Mouse (Mus musculus): ENCODE data around the gene Supt3. TPM values are rescaled to one million over a fixed set of nuclear protein-coding genes. Genes with fewer than 3 reads are reported as not detected.

Supt3 gene
- polyA plus RNA-seq (2015; fragmentation: Nextera tagmentation; extraction: Ambion mirVana) = 6.0 and 6.2 TPM in 2 replicates

GRCm38 (mm10) chr17:44776738-44777270, at the start of gene Supt3:
Supt3 (plus strand) TSS chr17:44777152.
- no peaks in the 10 kb centered on the region for H3K27me3 ChIP-seq (ENCODE audit: control insufficient read depth, insufficient read depth, low read depth, low read length)
- peak within 1 kb of the TSS; percentile 90 for H3K4me3 ChIP-seq (ENCODE audit: low read depth, low read length)
- peak within 1 kb of the TSS; percentile 95 for H3K9ac ChIP-seq (ENCODE audit: low read depth, low read length)
- H3K27ac ChIP-seq (ENCODE audit: low read length) = peak within 1 kb of the TSS; percentile 81
- H3K4me2 ChIP-seq (ENCODE audit: low read depth, low read length) = peak within 1 kb of the TSS; percentile 95
- H3K9me3 ChIP-seq (replicated peaks; ENCODE audit: control insufficient read depth, low read length) = no peaks in the 10 kb centered on the region
- WGBS (ENCODE audit: insufficient replicate concordance) = 0% methylated on average over 38 of the region's 40 CpGs
- peak; percentile 97 for ATAC-seq (ENCODE audit: low read depth)
- H3K36me3 ChIP-seq (ENCODE audit: control insufficient read depth, insufficient read depth) = no peaks in the 10 kb centered on the region
- H3K4me1 ChIP-seq (ENCODE audit: control insufficient read depth, low read depth, low read length) = peaks cover 3% of the 10 kb centered on the region

- no peak overlapping the region for H3K9ac ChIP-seq (ENCODE audit: low read depth, low read length)
- no peaks in the 10 kb centered on the region for H3K9me3 ChIP-seq (replicated peaks; ENCODE audit: control insufficient read depth, low read length)
- no peaks in the 10 kb centered on the region for H3K4me1 ChIP-seq (ENCODE audit: control insufficient read depth, low read depth, low read length)
- H3K27me3 ChIP-seq (ENCODE audit: control insufficient read depth, insufficient read depth, low read depth, low read length) = peaks cover 5% of the 10 kb centered on the region
- no peak overlapping the region for H3K4me3 ChIP-seq (ENCODE audit: low read depth, low read length)
- H3K36me3 ChIP-seq (ENCODE audit: control insufficient read depth, insufficient read depth) = no peaks in the 10 kb centered on the region
- no peak for ATAC-seq (ENCODE audit: low read depth)
- H3K27ac ChIP-seq (ENCODE audit: low read length) = no peak overlapping the region
- no peak overlapping the region for H3K4me2 ChIP-seq (ENCODE audit: low read depth, low read length)
These were observed 49.3 kb upstream of the Supt3 start for GRCm38 (mm10) chr17:44727675-44728074.

GRCm38 (mm10) chr17:44728464-44728863, 48.5 kb upstream of the Supt3 start:
- Histone ChIP-seq H3K27me3 (ENCODE audit: control insufficient read depth, insufficient read depth, low read depth, low read length) (peaks cover 7% of the 10 kb centered on the region), H3K4me1 (ENCODE audit: control insufficient read depth, low read depth, low read length) (no peaks in the 10 kb centered on the region), H3K9ac (ENCODE audit: low read depth, low read length) (no peak overlapping the region), H3K36me3 (ENCODE audit: control insufficient read depth, insufficient read depth) (no peaks in the 10 kb centered on the region), H3K9me3 (replicated peaks; ENCODE audit: control insufficient read depth, low read length) (no peaks in the 10 kb centered on the region), H3K4me3 (ENCODE audit: low read depth, low read length) (no peak overlapping the region), H3K27ac (ENCODE audit: low read length) (no peak overlapping the region), H3K4me2 (ENCODE audit: low read depth, low read length) (no peak overlapping the region)
- ATAC-seq (ENCODE audit: low read depth) = no peak
- 8% methylated on average over 2 of the region's 2 CpGs for WGBS (ENCODE audit: insufficient replicate concordance)

- Histone ChIP-seq H3K9me3 (replicated peaks; ENCODE audit: control insufficient read depth, low read length) (no peaks in the 10 kb centered on the region), H3K4me2 (ENCODE audit: low read depth, low read length) (peak overlapping the region; percentile 69), H3K4me1 (ENCODE audit: control insufficient read depth, low read depth, low read length) (no peaks in the 10 kb centered on the region; the same call in none of the 2 replicates), H3K27me3 (ENCODE audit: control insufficient read depth, insufficient read depth, low read depth, low read length) (peaks cover 60% of the 10 kb centered on the region), H3K4me3 (ENCODE audit: low read depth, low read length) (peak overlapping the region; percentile 64), H3K27ac (ENCODE audit: low read length) (no peak overlapping the region), H3K36me3 (ENCODE audit: control insufficient read depth, insufficient read depth) (no peaks in the 10 kb centered on the region), H3K9ac (ENCODE audit: low read depth, low read length) (no peak overlapping the region)
- no peak for ATAC-seq (ENCODE audit: low read depth)
- WGBS (ENCODE audit: insufficient replicate concordance) = 8% methylated on average over 23 of the region's 23 CpGs
These were observed 43.2 kb upstream of the Supt3 start for GRCm38 (mm10) chr17:44733544-44734310.

- no peaks in the 10 kb centered on the region for H3K36me3 ChIP-seq (ENCODE audit: control insufficient read depth, insufficient read depth)
- H3K9ac ChIP-seq (ENCODE audit: low read depth, low read length) = peak overlapping the region; percentile 42; the same call in 1 of the 2 replicates
- H3K4me1 ChIP-seq (ENCODE audit: control insufficient read depth, low read depth, low read length) = no peaks in the 10 kb centered on the region; the same call in none of the 2 replicates
- no peak overlapping the region for H3K27ac ChIP-seq (ENCODE audit: low read length)
- WGBS (ENCODE audit: insufficient replicate concordance) = under 1% methylated on average over 48 of the region's 48 CpGs
- peaks cover 69% of the 10 kb centered on the region for H3K27me3 ChIP-seq (ENCODE audit: control insufficient read depth, insufficient read depth, low read depth, low read length)
- H3K4me3 ChIP-seq (ENCODE audit: low read depth, low read length) = peak overlapping the region; percentile 64
- H3K4me2 ChIP-seq (ENCODE audit: low read depth, low read length) = peak overlapping the region; percentile 69
- ATAC-seq (ENCODE audit: low read depth) = no peak
- H3K9me3 ChIP-seq (replicated peaks; ENCODE audit: control insufficient read depth, low read length) = no peaks in the 10 kb centered on the region
These were observed 42.3 kb upstream of the Supt3 start for GRCm38 (mm10) chr17:44734501-44735222.

GRCm38 (mm10) chr17:44735223-44735990, 41.5 kb upstream of the Supt3 start:
- Histone ChIP-seq H3K36me3 (ENCODE audit: control insufficient read depth, insufficient read depth) (no peaks in the 10 kb centered on the region), H3K9me3 (replicated peaks; ENCODE audit: control insufficient read depth, low read length) (no peaks in the 10 kb centered on the region), H3K4me1 (ENCODE audit: control insufficient read depth, low read depth, low read length) (no peaks in the 10 kb centered on the region; the same call in none of the 2 replicates), H3K27ac (ENCODE audit: low read length) (no peak overlapping the region), H3K27me3 (ENCODE audit: control insufficient read depth, insufficient read depth, low read depth, low read length) (peaks cover 69% of the 10 kb centered on the region), H3K4me2 (ENCODE audit: low read depth, low read length) (peak overlapping the region; percentile 69), H3K9ac (ENCODE audit: low read depth, low read length) (peak overlapping the region; percentile 37; the same call in 1 of the 2 replicates), H3K4me3 (ENCODE audit: low read depth, low read length) (peak overlapping the region; percentile 64)
- WGBS (ENCODE audit: insufficient replicate concordance) = under 1% methylated on average over 62 of the region's 64 CpGs
- 0 out of 2 replicates have a peak, but pooled peaks have one; percentile 16 for ATAC-seq (ENCODE audit: low read depth)

- no peak overlapping the region for H3K27ac ChIP-seq (ENCODE audit: low read length)
- ATAC-seq (ENCODE audit: low read depth) = 0 out of 2 replicates have a peak, but pooled peaks have one; percentile 19
- H3K4me1 ChIP-seq (ENCODE audit: control insufficient read depth, low read depth, low read length) = no peaks in the 10 kb centered on the region; the same call in none of the 2 replicates
- no peaks in the 10 kb centered on the region for H3K9me3 ChIP-seq (replicated peaks; ENCODE audit: control insufficient read depth, low read length)
- peak overlapping the region; percentile 69 for H3K4me2 ChIP-seq (ENCODE audit: low read depth, low read length)
- H3K27me3 ChIP-seq (ENCODE audit: control insufficient read depth, insufficient read depth, low read depth, low read length) = peaks cover 67% of the 10 kb centered on the region
- H3K9ac ChIP-seq (ENCODE audit: low read depth, low read length) = peak overlapping the region; percentile 37
- WGBS (ENCODE audit: insufficient replicate concordance) = under 1% methylated on average over 62 of the region's 73 CpGs
- peak overlapping the region; percentile 64 for H3K4me3 ChIP-seq (ENCODE audit: low read depth, low read length)
- H3K36me3 ChIP-seq (ENCODE audit: control insufficient read depth, insufficient read depth) = no peaks in the 10 kb centered on the region
These were observed 40.9 kb upstream of the Supt3 start for GRCm38 (mm10) chr17:44735991-44736561.
